Mouse (Mus musculus) embryonic fibroblast, embryonic 13.5 days (primary cell): Measurements from ENCODE around the gene Car3.

Experiments used
- CTCF ChIP-seq: IDR thresholded peaks from 2 replicates; pipeline ENCODE4 v1.5.1; 2011; ENCODE audit warnings: mild to moderate bottlenecking, control low read depth, low read length, moderate library complexity, borderline replicate concordance; ENCODE audit not compliant: insufficient read depth
- POLR2A ChIP-seq: IDR thresholded peaks from 2 replicates; pipeline ENCODE4 v1.6.1; 2011; ENCODE audit warnings: low read depth, mild to moderate bottlenecking, control low read depth, low read length, moderate library complexity

DNA sequence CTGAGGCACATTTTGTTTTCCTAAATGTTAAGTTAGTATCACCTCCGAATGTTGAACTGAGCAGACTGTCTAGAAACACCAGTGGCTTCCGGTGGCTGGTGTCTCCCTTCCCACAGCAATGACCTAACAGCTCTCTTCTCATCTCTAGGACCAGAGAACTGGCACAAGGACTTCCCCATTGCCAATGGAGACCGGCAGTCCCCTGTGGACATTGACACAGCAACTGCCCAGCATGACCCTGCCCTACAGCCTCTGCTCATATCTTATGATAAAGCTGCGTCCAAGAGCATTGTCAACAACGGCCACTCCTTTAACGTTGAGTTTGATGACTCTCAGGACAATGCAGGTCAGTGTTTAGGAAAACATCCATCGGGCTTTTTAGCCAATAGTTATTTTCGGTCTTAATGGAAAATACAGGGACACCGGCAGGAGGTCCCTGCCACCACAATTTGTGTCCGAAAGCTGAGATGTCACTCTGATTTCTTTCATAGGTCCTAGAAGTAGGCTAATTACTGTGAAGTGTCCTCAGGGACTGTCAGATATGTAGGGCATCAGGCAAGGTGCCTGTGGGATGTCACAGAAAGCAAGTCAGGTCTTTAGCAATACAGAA is 24.5 kb downstream of the Car3 start:
- TF ChIP-seq POLR2A (no peak), CTCF (no peak)
